Mouse (Mus musculus) ovary, postnatal 36 days (tissue): ENCODE measurements around the gene Cacna1i.
A peak's percentile ranks its signal among the peaks of the same experiment; 100 is the strongest.

Experiments
- DNase-seq: peaks from one replicate; pipeline ENCODE4 v3.0.0; 2022; ENCODE audit warnings: low spot score, mixed read lengths

The Cacna1i gene

DNA sequence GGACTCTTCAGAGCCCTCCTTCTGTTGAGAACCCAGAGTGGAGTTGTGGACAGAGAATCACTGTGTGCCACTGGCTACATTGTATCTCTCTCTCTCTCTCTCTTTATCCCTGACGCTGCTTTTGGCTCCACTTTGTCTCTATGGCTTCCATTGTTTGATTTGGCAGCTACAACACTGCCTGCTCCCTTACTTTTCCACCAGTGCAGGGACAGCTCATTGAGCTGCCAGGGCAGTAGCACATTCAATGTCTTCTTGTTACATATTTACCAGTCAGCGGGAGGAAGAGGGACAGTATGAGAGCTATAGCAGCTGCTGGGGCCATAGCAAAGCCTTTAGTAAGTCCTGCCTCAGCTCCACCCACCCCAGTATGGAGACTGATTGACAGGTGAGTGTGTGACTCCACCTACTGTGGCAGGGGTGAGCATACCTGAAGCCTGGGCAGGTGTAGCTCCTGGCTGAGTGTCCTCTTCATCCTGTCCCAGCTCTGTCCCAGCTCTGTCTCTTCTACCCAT, 114.4 kb downstream of the Cacna1i start:
- DNase-seq: no peak

DNA sequence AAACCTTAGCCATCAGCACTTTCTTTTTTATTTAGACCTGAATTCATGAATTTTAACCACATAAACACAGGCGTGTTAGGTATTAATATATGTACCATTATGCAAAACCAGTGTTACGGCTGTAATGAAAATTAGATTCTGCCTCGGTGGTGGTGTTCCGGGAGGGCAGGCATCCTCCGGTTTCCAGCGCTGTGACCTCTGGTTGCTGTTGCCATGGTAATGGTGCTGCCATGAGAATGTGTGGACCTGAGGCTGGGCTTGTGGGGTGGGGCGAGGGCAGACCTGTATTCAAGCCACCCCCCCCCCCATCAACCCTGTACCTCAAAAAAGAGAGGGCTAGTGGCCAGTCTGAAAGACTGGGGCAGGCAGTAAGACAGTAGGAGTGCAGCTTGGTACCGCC, 114.9 kb downstream of the Cacna1i start:
- no peak for DNase-seq

DNA sequence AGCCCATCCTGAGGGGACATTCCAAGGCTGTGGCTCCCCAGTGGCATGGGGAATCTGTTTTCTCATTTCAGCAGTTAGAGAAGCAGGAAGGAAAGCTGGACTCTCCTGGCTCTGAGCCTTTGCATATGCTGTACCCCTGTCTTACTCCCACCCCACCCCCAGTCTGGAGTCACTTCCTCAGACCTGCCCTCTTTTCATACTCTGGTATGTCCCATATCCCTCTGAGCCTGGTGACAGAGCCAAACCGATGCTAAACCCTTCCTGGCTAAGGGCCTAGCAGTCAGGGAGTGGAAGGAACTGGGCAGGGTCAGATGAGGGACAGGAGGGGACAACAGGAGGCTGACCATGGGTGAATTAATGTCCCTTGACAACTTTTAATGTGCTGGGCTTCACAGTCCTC, 120.8 kb downstream of the Cacna1i start:
- DNase-seq: no peak

DNA sequence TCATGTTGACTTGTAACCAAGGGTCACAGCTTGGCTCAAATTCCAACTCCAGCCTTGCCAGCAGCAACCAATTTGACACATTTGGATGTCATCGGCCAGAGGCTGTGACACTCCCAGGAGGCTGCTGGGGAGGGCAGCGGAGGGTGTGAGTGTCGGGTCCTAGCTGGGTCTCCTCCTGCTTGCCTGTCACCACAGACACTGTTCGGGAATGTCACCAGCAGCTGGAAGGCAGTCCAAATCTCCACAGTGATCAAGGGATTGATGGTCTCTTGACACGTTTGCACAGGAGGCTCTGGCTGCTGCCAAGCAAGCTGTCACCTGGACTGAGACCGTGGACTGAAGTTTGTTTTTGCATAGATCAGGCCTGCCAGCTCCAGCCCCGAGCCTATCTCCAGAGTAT, 123.6 kb downstream of the Cacna1i start:
- no peak for DNase-seq

DNA sequence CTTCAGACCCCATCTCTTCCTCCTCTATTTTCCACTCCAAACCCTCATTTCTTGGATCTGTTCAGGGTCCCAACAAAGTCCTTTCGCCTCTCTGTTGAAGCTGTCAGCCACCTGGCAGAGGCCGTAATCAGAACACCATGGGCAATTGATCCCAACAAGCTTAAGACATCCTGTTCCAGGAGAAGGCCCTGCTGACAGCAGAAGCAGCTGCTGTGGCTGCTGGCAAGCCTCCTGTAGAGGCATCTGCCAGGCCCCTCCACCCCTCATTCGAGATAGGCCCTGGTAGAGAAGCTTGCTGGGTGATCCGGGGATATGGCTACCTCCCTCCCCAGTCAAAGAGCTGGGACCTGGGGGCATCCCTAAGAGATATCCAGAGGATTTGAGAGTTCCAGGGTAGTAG, 126.0 kb downstream of the Cacna1i start:
- no peak for DNase-seq

DNA sequence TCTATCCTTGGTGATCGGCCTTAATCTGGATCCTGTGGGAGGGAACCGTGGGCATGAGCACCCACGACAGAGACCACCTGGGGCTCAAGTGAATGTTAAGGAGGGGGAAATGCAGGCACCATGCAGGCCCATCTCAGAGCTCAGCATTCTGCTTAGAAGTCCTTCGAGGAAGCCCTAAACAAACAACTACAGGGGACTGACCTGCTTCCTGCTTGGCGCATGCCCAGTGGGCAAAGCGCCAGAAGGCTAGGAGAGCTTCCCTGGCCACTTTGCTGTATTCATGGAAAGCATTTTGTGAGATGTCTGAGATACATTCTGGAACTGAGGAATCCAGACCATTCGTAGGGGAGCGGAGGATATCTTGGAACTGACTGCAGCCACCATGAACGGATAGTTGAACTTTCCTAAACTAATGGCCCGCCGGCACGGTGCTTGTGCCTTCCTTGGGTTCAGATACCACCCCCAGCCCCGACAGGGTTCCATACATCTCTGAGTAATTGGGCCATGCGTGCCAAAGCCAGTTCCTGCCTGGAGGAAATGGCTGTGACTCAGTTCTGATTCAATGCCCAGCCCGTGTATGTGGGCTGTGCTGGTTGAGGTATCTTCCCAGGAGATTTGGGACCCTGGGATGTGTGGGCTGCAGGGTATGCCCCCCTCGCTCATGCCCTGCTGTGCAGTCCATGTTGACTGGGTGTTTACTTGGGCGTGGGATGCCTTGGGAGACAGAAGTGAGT, 127.1 kb downstream of the Cacna1i start:
- peak; percentile 38 for DNase-seq

DNA sequence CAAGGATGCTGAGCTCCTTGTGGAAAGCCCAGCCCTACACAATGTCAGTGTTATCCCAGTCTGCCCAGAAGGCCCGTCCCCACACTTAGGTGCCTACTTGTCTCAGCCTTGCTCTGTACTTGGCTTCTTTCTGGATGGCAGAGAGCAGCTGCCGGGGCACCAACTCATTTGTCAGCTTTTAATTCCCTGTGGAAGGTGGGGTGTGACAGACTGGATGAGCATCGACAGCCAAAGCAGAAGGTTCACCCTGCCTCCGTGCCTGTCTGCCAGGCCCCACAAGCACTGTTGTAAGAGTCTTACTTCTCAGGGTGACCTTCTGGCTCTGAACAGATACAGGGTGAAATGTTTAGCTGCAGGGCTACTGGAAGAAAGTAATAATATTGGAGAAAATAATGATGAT, 128.1 kb downstream of the Cacna1i start:
- no peak for DNase-seq

DNA sequence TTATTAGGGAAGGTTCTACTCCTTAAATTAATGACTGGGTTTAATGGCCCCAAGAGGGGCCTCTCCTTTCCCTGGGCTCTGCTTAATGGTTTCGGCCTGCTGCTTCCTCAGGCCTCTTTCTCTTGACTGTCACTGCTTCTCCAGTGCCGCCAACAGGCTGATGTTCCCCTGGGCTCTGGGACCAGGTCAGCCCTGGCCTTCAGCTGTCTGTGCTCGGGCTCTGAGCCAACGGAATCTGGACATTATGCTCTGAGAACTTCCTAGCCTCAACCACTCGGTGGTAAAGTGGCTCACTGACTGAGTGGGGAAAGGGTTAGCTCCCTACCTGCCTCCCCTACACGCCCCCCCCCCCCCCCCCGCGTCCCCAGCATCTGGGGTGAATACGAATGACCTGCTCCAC, 130.0 kb downstream of the Cacna1i start:
- no peak for DNase-seq

DNA sequence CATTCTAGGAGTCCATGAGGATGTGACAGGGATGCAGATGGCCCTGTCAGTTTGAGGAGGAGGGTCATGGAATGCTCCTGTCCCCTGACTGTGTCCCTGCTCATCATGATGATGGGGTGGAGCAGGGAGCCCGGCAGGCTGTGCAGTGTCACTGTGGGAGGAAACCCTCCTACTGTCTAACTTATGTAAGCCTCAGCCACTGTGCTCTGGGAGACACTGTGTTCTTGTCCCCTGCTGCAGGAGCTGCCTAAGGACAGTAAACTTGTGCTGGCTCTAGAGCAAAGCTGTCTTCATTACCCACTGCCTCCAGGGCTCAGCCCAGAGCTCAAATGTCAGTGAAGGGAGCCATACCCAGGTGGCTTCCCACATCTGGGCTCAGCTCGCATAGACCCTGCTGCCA, 131.1 kb downstream of the Cacna1i start:
- DNase-seq: no peak

DNA sequence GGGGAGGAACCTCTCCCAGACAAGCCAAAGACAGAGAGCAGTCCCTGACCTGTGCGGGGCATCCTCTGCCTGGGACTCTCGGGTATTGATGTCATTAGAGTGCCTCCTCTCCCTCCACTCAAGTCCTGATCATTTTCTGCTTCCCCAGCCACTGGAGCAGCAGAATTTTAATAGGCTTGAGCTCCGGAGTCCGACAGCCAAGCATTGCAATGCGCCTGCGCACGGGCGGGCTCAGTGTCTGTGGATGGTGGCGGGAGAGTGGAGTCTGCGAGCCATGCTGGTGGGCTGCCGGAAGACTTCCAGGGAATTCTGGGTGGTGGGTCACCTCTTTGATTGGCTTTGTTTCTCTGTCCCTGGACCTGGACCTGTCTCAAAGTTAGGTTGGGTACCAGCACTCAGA, 143.3 kb downstream of the Cacna1i start:
- DNase-seq: no peak

DNA sequence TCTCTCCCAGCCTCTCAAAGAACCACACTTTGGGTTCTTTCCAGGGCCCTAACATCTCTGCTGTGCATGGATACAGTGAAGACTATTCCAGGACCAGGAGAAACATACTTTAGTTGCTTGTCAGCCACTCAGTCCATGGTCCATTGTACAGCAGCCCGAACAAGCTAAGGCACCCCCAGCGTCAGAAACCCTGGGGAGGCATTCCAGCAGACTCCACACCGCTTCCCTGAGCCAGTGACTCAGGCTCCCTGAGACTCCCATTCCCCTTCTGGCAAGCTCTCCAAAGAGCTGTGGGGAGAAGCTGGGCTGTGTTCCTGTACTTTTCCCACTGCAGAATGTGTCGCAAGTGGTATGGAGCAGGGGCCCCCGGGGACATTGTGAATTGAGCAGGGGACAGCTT, 149.9 kb downstream of the Cacna1i start:
- DNase-seq: no peak

DNA sequence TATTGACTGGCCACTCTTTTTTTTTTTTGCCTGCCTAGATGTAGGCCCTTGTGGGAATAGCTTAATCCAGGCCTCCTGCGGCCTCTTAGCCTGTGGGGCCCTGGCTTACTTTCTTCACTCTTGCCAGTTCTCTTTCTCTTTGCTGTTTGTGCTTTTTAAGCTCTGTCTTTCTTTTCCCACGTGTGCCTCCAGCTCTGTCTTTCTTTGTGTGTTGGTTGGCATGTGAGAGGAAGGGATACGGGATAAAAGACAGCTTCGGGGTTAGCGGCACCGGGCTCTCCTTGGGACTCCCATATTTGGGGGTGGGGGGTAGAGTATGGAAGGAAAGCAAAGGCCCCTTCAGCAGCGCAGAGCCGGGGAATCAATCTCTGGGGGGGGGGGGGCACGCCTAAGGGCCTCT, 151.0 kb downstream of the Cacna1i start:
- DNase-seq: no peak

DNA sequence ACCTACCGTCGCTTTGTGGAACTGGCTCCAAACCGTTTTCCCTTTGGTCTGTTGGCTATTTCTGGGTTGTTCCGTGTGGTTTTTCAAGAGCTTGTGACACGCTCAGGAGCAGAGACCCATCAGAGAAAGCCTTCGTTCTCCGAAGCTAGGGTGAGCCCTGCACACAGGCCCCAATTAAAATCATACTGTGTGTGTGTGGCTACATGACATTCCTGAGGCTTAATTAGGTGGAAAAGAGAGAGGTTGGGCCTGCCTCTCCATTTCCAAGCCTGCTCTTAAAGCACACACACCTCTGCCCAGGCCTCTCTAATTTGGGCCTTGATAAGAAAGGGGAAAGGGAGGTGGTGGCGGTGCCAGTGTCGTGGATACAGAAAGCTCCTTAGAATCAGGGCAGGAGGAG, 151.4 kb downstream of the Cacna1i start:
- DNase-seq: no peak

DNA sequence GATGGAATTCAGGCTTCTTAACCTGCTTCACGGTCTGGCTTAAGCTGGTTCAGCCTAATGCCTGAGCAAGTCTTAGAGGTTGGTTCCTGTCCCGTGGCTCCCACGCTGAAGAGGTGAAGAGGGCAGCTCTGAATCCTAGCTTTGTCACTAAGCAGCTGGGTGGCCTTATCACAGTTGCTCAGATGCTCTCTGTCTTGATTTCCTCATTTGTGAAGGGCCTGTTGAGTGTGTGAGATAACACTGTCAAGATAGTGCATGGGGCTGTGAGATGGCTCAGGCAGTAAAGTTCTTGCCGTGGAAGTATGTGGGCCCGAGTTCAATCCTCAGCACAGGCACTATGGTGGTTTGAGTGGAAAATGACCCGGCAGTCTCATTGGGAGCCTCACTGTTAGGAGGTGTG, 153.2 kb downstream of the Cacna1i start:
- DNase-seq: no peak

DNA sequence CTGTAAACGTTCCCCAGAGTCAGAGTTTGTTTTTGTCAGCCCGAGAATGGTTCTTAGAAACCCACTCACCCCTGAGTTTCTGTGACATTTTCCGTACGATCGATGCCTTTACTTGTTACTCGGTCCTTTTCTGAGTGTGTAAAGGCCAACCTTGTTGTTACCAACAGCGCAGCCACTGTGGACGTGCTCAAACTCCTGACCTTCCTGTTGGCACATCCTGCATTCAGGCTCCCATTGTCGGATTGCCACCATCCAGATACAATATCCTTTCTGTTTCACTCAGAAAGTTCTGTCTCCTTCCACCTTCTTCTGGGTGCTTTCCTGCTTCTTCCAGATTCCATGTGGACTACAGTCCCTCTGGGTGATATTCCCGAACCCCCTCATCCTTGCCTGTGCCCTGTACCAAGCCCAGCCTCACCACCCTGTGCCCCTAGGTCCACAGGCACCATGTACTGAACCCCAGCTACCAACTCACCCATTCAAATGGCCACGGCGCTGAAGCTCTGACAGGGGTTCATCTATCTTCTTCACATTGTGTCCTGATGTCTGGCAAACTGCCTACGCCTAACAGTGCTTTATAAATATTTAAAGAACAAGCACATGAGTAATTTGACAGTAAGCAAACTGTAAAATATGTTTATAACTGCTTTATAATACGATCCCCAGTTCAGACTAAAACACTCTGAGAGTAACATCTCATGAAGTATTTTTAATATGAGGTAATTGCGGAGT, 159.1 kb downstream of the Cacna1i start:
- no peak for DNase-seq
